Mouse (Mus musculus) neural tube, embryonic 15.5 days (tissue): Measurements from ENCODE around the gene Nsmce1. TPM values are rescaled to one million over a fixed set of nuclear protein-coding genes. Genes with fewer than 3 reads are reported as not detected.
A peak's percentile ranks its signal among the peaks of the same experiment; 100 is the strongest.

Experiments
- ATAC-seq: fragments of 200-750 bp; cut with Nextera tagmentation; 2 replicates; pipeline ENCODE4 v1.8.0; 2017; ENCODE audit warnings: mild to moderate bottlenecking, moderate TSS enrichment, moderate library complexity; ENCODE audit not compliant: low FRiP score
- H3K27ac ChIP-seq: fragments of 300-500 bp; sonication (generic); replicated peaks from 2 replicates; pipeline ENCODE4 v1.5.1; 2015; ENCODE audit warnings: mild to moderate bottlenecking, inconsistent platforms
- H3K27me3 ChIP-seq: fragments of 300-500 bp; sonication (generic); replicated peaks from 2 replicates; pipeline ENCODE4 v1.6.1; 2015; ENCODE audit warnings: inconsistent platforms
- H3K36me3 ChIP-seq: fragments of 300-500 bp; sonication (generic); 2 replicates; pipeline ENCODE4 v1.6.1; 2015; ENCODE audit warnings: inconsistent platforms
- H3K4me1 ChIP-seq: fragments of 300-500 bp; sonication (generic); 2 replicates; pipeline ENCODE4 v1.6.1; 2015; ENCODE audit warnings: inconsistent platforms
- H3K4me2 ChIP-seq: fragments of 300-500 bp; sonication (generic); 2 replicates; pipeline ENCODE4 v1.6.1; 2015; ENCODE audit warnings: inconsistent platforms, mild to moderate bottlenecking, moderate library complexity
- H3K4me3 ChIP-seq: fragments of 300-500 bp; sonication (generic); replicated peaks from 2 replicates; pipeline ENCODE4 v1.5.1; 2015; ENCODE audit warnings: mild to moderate bottlenecking, inconsistent platforms
- H3K9ac ChIP-seq: fragments of 300-500 bp; sonication (generic); replicated peaks from 2 replicates; pipeline ENCODE4 v1.6.1; 2015; ENCODE audit warnings: mild to moderate bottlenecking, inconsistent platforms
- H3K9me3 ChIP-seq: fragments of 300-500 bp; sonication (generic); replicated peaks from 2 replicates; pipeline ENCODE4 v1.6.1; 2016; ENCODE audit warnings: inconsistent platforms
- WGBS: fragments of 180-500 bp; shearing (Covaris S2); methylation state at CpG from one replicate; pipeline ENCODE4 v1.1.7; 2015; ENCODE audit warnings: mixed read lengths; 5-methylcytosine and 5-hydroxymethylcytosine counted together
- polyA plus RNA-seq: library from polyadenylated mRNA; unstranded; fragments of >200 nt; fragmentation: Nextera tagmentation; extraction: Ambion mirVana; gene quantifications from 2 replicates; pipeline ENCODE4 v1.2.1, GENCODE M21; 2015

The Nsmce1 gene
- polyA plus RNA-seq, 1 experiment from 2014 or later = 87.8 TPM

DNA sequence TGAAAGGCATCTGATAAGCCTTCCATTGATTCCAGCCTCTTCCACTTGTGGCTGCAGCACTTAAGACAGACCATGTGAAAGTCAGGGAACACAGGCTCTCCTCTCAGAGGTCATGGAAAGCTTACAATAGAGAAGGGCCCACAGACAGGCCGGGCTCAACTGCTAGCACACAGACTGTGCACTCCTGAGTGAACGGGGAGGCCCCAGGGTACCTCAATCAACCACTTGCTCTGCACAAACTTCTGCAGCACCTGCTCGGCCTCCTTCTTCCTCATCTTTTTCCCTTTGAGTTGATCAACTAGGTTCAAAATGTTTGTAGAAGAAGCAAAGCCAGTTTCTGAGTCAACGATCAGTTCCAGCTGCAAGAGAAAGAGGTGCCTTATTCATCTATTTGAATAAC, 20.5 kb downstream of the Nsmce1 start:
- Histone ChIP-seq H3K4me1 (peaks cover 21% of the 10 kb centered on the region), H3K9me3 (no peaks in the 10 kb centered on the region), H3K27ac (no peak overlapping the region), H3K9ac (no peak overlapping the region), H3K36me3 (peaks cover 38% of the 10 kb centered on the region), H3K27me3 (no peaks in the 10 kb centered on the region), H3K4me3 (no peak overlapping the region), H3K4me2 (no peak overlapping the region)
- WGBS = 89% methylated on average over 4 of the region's 4 CpGs
- no peak for ATAC-seq

DNA sequence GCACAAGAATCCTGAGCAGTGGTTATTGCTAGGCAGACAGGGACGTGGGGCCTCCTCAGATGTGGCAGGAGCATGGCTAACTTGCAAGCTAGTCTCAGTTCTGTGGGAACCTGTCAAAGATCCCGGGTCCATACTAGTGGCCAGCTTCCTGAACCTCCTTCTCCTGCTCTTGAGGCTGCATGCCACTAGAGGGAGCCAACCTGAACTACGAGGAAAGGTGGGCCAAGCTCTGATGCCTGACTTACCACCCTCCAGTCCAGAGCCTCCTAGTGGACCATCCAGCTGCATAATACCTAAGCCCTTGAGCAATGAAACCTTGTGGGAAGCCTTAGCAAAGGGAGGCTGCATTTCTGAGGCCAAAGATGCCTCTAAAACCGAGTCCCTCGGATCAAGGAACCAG, 21.5 kb downstream of the Nsmce1 start:
- Histone ChIP-seq H3K9me3 (no peaks in the 10 kb centered on the region), H3K27ac (no peak overlapping the region), H3K4me1 (peaks cover 11% of the 10 kb centered on the region), H3K4me3 (no peak overlapping the region), H3K36me3 (peaks cover 47% of the 10 kb centered on the region), H3K9ac (no peak overlapping the region), H3K27me3 (no peaks in the 10 kb centered on the region), H3K4me2 (no peak overlapping the region)
- 25% methylated on average over 5 of the region's 5 CpGs for WGBS
- peak; percentile 33; the same call in 1 of the 2 replicates for ATAC-seq

DNA sequence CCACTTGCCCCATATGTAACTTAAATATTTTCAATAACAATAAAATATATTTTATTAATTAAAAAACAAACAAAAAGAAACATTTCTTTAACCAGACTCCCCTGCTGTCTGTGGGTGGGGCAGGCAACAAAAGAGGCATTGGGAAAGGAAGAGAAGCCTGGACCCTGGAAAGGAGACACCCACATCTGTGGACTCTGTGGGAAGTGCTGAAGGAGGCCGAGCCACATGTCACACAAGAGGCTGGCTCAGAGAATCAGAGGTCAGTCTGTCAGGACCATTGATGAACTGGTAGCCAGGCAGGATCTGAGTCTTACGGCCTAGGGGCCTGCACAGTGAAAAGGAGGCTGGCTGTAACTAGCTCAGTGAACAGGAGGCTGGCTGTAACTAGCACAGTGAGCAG, 29.2 kb downstream of the Nsmce1 start:
- H3K27ac ChIP-seq = no peak overlapping the region
- ATAC-seq = no peak
- no peaks in the 10 kb centered on the region for H3K9me3 ChIP-seq
- H3K4me1 ChIP-seq = no peaks in the 10 kb centered on the region
- no peak overlapping the region for H3K4me2 ChIP-seq
- peaks cover 22% of the 10 kb centered on the region for H3K36me3 ChIP-seq
- no peak overlapping the region for H3K9ac ChIP-seq
- 56% methylated on average over 2 of the region's 2 CpGs for WGBS
- H3K27me3 ChIP-seq = no peaks in the 10 kb centered on the region
- no peak overlapping the region for H3K4me3 ChIP-seq

DNA sequence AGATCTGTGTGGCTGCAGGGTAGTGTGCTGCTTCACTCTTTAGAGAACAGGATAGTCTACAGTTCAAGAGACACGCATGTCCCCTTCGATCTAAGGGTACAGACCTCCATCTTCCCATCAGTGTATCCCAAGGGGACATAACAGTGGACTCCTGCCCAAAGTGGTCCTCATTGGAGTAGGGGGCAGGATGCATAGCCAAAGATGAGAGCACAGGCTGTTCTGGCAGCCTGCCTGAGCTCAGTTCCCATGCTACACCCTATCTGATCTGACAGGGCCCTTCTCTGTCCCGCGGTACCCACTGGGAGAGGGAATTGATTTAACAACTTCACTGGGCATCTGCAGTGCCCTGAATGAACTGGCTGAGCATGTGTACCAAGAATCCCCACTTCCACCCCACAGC, 37.7 kb downstream of the Nsmce1 start:
- no peak for ATAC-seq
- Histone ChIP-seq H3K9me3 (no peaks in the 10 kb centered on the region), H3K9ac (no peak overlapping the region), H3K27me3 (no peaks in the 10 kb centered on the region), H3K4me3 (no peak overlapping the region), H3K36me3 (no peaks in the 10 kb centered on the region), H3K4me1 (no peaks in the 10 kb centered on the region), H3K27ac (no peak overlapping the region), H3K4me2 (no peak overlapping the region)
- 98% methylated on average over 4 of the region's 4 CpGs for WGBS

GRCm38 (mm10) chr7:125451078-125451477, 40.3 kb downstream of the Nsmce1 start:
- no peak for ATAC-seq
- no peaks in the 10 kb centered on the region for H3K4me1 ChIP-seq

GRCm38 (mm10) chr7:125450678-125451077, 40.7 kb downstream of the Nsmce1 start:
- no peak overlapping the region for H3K9ac ChIP-seq
- no peaks in the 10 kb centered on the region for H3K27me3 ChIP-seq
- WGBS = 85% methylated on average over 1 of the region's 1 CpGs
- H3K9me3 ChIP-seq = no peaks in the 10 kb centered on the region
- no peak overlapping the region for H3K4me3 ChIP-seq
- peaks cover 3% of the 10 kb centered on the region for H3K4me1 ChIP-seq
- H3K36me3 ChIP-seq = no peaks in the 10 kb centered on the region
- no peak for ATAC-seq
- no peak overlapping the region for H3K27ac ChIP-seq
- no peak overlapping the region for H3K4me2 ChIP-seq

More at GRCm38 (mm10) chr7:125451078-125451477, 40.3 kb downstream of the Nsmce1 start:
- Histone ChIP-seq H3K27ac (no peak overlapping the region), H3K9me3 (no peaks in the 10 kb centered on the region), H3K4me2 (no peak overlapping the region), H3K9ac (no peak overlapping the region), H3K27me3 (no peaks in the 10 kb centered on the region), H3K36me3 (no peaks in the 10 kb centered on the region), H3K4me3 (no peak overlapping the region)
- WGBS = 85% methylated on average over 2 of the region's 2 CpGs

DNA sequence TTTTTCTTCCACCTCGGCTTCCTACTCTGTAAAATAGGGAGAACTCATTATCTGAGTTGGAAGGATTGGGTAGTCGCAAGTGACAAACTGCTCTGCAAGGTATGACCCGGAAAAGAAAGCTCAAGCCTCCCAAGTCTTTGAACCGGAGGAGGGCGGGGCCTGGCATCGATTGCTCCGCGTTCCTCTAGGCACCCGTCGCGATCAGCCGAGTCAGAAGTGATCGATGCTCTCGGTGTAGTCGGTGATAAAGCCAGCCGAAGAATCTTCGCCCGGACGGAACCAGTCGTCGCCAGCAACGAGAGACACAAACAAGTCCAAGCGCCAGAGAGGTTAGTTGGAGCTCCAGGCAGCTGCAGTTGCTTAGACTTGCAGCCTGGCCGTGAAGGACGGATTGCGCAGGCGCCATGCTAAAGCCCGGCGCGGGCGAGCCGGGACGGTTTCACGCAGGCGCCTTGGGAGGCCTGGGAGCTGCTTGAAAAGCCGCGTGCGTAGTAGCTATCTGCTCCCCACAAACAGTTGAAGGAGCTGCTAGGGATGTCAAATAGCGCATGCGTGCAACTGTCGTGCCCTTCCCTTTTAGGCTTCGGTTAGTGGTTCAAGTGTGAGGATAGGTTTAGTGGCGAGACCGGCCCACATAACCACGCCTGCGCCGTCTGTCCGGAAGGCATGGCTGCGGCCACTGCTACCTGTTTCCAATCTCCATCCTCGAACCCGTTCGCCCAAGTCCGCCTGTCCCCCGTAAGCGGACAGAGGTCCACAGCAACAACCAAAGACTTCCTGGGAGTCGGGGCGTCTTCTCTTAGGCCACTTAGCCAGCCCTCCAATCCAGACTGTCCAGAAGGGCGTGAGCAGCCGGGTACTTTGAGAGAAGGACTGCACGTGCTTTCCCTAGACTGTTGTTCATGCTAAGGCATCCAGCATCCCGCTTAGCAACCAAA, 46.7 kb downstream of the Nsmce1 start, which contains the start of gene Kdm8:
Gene Kdm8, plus strand, starts transcription at position 213 of the 938 bp plus-strand sequence.
- Histone ChIP-seq H3K36me3 (no peaks in the 10 kb centered on the region), H3K4me1 (peaks cover 20% of the 10 kb centered on the region), H3K27ac (peak within 1 kb of the TSS; percentile 99), H3K4me2 (peak within 1 kb of the TSS; percentile 85), H3K9me3 (no peaks in the 10 kb centered on the region), H3K4me3 (peak within 1 kb of the TSS; percentile 68), H3K9ac (peak within 1 kb of the TSS; percentile 86), H3K27me3 (no peaks in the 10 kb centered on the region)
- 1% methylated on average over 61 of the region's 61 CpGs for WGBS
- peak; percentile 98 for ATAC-seq

- Histone ChIP-seq H3K4me1 (peaks cover 20% of the 10 kb centered on the region), H3K9me3 (no peaks in the 10 kb centered on the region), H3K4me2 (peak overlapping the region; percentile 85), H3K4me3 (peak overlapping the region; percentile 68), H3K27me3 (no peaks in the 10 kb centered on the region), H3K9ac (peak overlapping the region; percentile 86), H3K36me3 (no peaks in the 10 kb centered on the region), H3K27ac (peak overlapping the region; percentile 99)
- WGBS = 24% methylated on average over 10 of the region's 10 CpGs
- ATAC-seq = peak; percentile 25; the same call in 1 of the 2 replicates
These were observed 47.3 kb downstream of the Nsmce1 start for GRCm38 (mm10) chr7:125444076-125444463.

DNA sequence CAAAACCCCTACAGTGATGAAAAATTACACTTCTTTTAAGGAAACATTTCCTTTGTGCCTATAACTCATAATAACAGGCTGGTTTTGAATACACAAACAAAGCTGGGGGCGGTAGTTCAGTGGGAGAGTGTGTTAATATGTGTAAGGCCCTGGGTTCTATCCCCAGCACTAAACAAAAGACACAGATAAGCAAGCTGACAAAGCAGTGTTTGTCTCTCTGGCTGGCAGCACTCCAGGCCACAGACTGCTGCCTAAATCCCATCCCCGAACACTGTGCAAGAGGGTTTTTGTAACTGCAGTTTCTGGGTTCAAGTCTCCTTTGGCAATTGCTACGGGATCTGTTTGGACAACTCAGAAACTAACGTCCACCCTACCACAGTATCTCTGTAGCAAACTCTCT, 49.1 kb downstream of the Nsmce1 start:
- ATAC-seq = no peak
- Histone ChIP-seq H3K9me3 (no peaks in the 10 kb centered on the region), H3K36me3 (no peaks in the 10 kb centered on the region), H3K27me3 (no peaks in the 10 kb centered on the region), H3K9ac (no peak overlapping the region), H3K27ac (no peak overlapping the region), H3K4me1 (peaks cover 20% of the 10 kb centered on the region), H3K4me2 (no peak overlapping the region), H3K4me3 (no peak overlapping the region)
- WGBS = 73% methylated on average over 4 of the region's 4 CpGs

GRCm38 (mm10) chr7:125434666-125435290, 56.6 kb downstream of the Nsmce1 start:
- no peaks in the 10 kb centered on the region for H3K36me3 ChIP-seq
- H3K27ac ChIP-seq = peak overlapping the region; percentile 28; the same call in 1 of the 2 replicates
- ATAC-seq = no peak
- H3K9ac ChIP-seq = 0 out of 2 replicates have a peak overlapping the region, but pooled peaks have one; percentile 14
- H3K4me2 ChIP-seq = no peak overlapping the region
- no peak overlapping the region for H3K4me3 ChIP-seq
- 22% methylated on average over 8 of the region's 8 CpGs for WGBS
- H3K27me3 ChIP-seq = no peaks in the 10 kb centered on the region
- H3K9me3 ChIP-seq = no peaks in the 10 kb centered on the region
- peaks cover 10% of the 10 kb centered on the region for H3K4me1 ChIP-seq

GRCm38 (mm10) chr7:125433874-125434273, 57.5 kb downstream of the Nsmce1 start:
- Histone ChIP-seq H3K27ac (no peak overlapping the region), H3K4me2 (no peak overlapping the region), H3K36me3 (no peaks in the 10 kb centered on the region), H3K27me3 (no peaks in the 10 kb centered on the region), H3K4me1 (peaks cover 10% of the 10 kb centered on the region), H3K9ac (no peak overlapping the region), H3K4me3 (no peak overlapping the region), H3K9me3 (no peaks in the 10 kb centered on the region)
- no peak for ATAC-seq
- WGBS = 72% methylated on average over 3 of the region's 3 CpGs
